8 mouse cellular contexts compared by ENCODE assay signal in genomic region chr14:78535366-78535765, GRCm38 (mm10). TPM values are rescaled to one million over a fixed set of nuclear protein-coding genes. Genes with fewer than 3 reads are reported as not detected.
A peak's percentile ranks its signal among the peaks of the same experiment; 100 is the strongest.
DNase-seq lines count a peak whose midpoint lies in the region; ATAC-seq and TF ChIP-seq lines count a peak whose summit lies in the region.

No protein-coding gene starts in this region.

- H3K27ac ChIP-seq in kidney, embryonic 16.5 days (ENCODE audit: low read length) = peak overlapping the region; percentile 20; the same call in 1 of the 2 replicates
- H3K27ac ChIP-seq in hindbrain, postnatal 0 days = peak overlapping the region; percentile 92; the same call in 1 of the 2 replicates
- no peak overlapping the region for H3K27ac ChIP-seq in midbrain, postnatal 0 days (ENCODE audit: low read depth, low read length)

- no peak for TF ChIP-seq CTCF in hindbrain, postnatal 0 days (IDR thresholded peaks at IDR 0.05; ENCODE audit: low read depth)
- TF ChIP-seq CTCF in midbrain, postnatal 0 days (IDR thresholded peaks at IDR 0.05) = no peak

- ATAC-seq in kidney, embryonic 16.5 days (ENCODE audit: low FRiP score, low TSS enrichment) = no peak
- ATAC-seq in hindbrain, postnatal 0 days = no peak
- no peak for ATAC-seq in midbrain, postnatal 0 days (ENCODE audit: low FRiP score)

- peaks cover 34% of the 10 kb centered on the region for H3K4me1 ChIP-seq in kidney, embryonic 16.5 days (ENCODE audit: insufficient read depth, low read length)
- peaks cover 18% of the 10 kb centered on the region for H3K4me1 ChIP-seq in hindbrain, postnatal 0 days (ENCODE audit: insufficient read depth, low read length)
- 0 out of 2 replicates have a peak, but pooled peaks cover 7% of the 10 kb centered on the region for H3K4me1 ChIP-seq in midbrain, postnatal 0 days (ENCODE audit: insufficient read depth, low read length)

- peak overlapping the region; percentile 95; the same call in 1 of the 2 replicates for H3K9ac ChIP-seq in kidney, embryonic 16.5 days (replicated peaks; ENCODE audit: low read length)
- peak overlapping the region; percentile 92 for H3K9ac ChIP-seq in hindbrain, postnatal 0 days (replicated peaks; ENCODE audit: low read length)
- H3K9ac ChIP-seq in midbrain, postnatal 0 days (replicated peaks; ENCODE audit: low read length, poor library complexity, severe bottlenecking) = peak overlapping the region; percentile 96

- no peaks in the 10 kb centered on the region for H3K27me3 ChIP-seq in kidney, embryonic 16.5 days (ENCODE audit: insufficient read depth, low read length)
- H3K27me3 ChIP-seq in hindbrain, postnatal 0 days (ENCODE audit: insufficient read depth, low read length) = no peaks in the 10 kb centered on the region
- H3K27me3 ChIP-seq in midbrain, postnatal 0 days (ENCODE audit: insufficient read depth, low read length) = no peaks in the 10 kb centered on the region

- no peaks in the 10 kb centered on the region for H3K36me3 ChIP-seq in kidney, embryonic 16.5 days (ENCODE audit: insufficient read depth, low read length)
- no peaks in the 10 kb centered on the region for H3K36me3 ChIP-seq in hindbrain, postnatal 0 days (ENCODE audit: insufficient read depth, low read length)
- no peaks in the 10 kb centered on the region for H3K36me3 ChIP-seq in midbrain, postnatal 0 days (ENCODE audit: insufficient read depth, low read length)

- H3K4me2 ChIP-seq in kidney, embryonic 16.5 days (replicated peaks; ENCODE audit: low read depth, low read length) = peak overlapping the region; percentile 69
- H3K4me2 ChIP-seq in hindbrain, postnatal 0 days (ENCODE audit: low read depth, low read length) = peak overlapping the region; percentile 75
- H3K4me2 ChIP-seq in midbrain, postnatal 0 days (ENCODE audit: low read depth, low read length, poor library complexity, severe bottlenecking) = peak overlapping the region; percentile 65

- H3K9me3 ChIP-seq in kidney, embryonic 16.5 days (ENCODE audit: low read length) = no peaks in the 10 kb centered on the region
- H3K9me3 ChIP-seq in hindbrain, postnatal 0 days (ENCODE audit: low read length) = no peaks in the 10 kb centered on the region
- H3K9me3 ChIP-seq in midbrain, postnatal 0 days (ENCODE audit: low read length) = no peaks in the 10 kb centered on the region

- DNase-seq in kidney, adult 18-20 months = no peak
- DNase-seq in embryo, embryonic 11 days = peak; percentile 14
- DNase-seq in hindbrain, postnatal 0 days (ENCODE audit: low spot score) = no peak
- DNase-seq in midbrain, postnatal 0 days (ENCODE audit: low spot score) = no peak
- DNase-seq in thymus, postnatal 10 days (ENCODE audit: low spot score in 2 of 2) = no peak
- DNase-seq in retina, postnatal 1 day = no peak
- no peak for DNase-seq in urinary bladder, adult 2 months (ENCODE audit: low spot score)

- peak overlapping the region; percentile 86 for H3K4me3 ChIP-seq in kidney, embryonic 16.5 days (ENCODE audit: low read length)
- H3K4me3 ChIP-seq in hindbrain, postnatal 0 days (ENCODE audit: low read length) = peak overlapping the region; percentile 83
- H3K4me3 ChIP-seq in midbrain, postnatal 0 days (ENCODE audit: low read depth, low read length) = peak overlapping the region; percentile 64

- 43% methylated on average over 2 of the region's 2 CpGs for WGBS in kidney, embryonic 16.5 days
- 21% methylated on average over 2 of the region's 2 CpGs for WGBS in hindbrain, postnatal 0 days
- 18% methylated on average over 2 of the region's 2 CpGs for WGBS in midbrain, postnatal 0 days

RNA-seq across cellular contexts. Expression of gene Akap11, which starts 1.2 kb away (rescaled TPM):
- polyA plus RNA-seq in kidney, embryonic 16.5 days (2015; fragmentation: Nextera tagmentation; extraction: Ambion mirVana) = 18.6 and 21.2 TPM in 2 replicates
- 64.5 and 71.8 TPM in 2 replicates for total RNA-seq in hindbrain, postnatal 0 days (2014; rRNA removed)
- polyA plus RNA-seq in hindbrain, postnatal 0 days (2015; fragmentation: Nextera tagmentation; extraction: Ambion mirVana) = 28.5 and 31.3 TPM in 2 replicates
- 83.0 and 115 TPM in 2 replicates for total RNA-seq in midbrain, postnatal 0 days (2014; rRNA removed)
- 27.4 and 33.5 TPM in 2 replicates for polyA plus RNA-seq in midbrain, postnatal 0 days (2015; fragmentation: Nextera tagmentation; extraction: Ambion mirVana)
- 19.9 and 23.6 TPM in 2 replicates for polyA plus RNA-seq in urinary bladder, adult 2 months (2012; rRNA removed)
